Mouse (Mus musculus) heart, embryonic 10.5 days (tissue): ENCODE measurements at regions not wholly inside any gene's neighbourhood (a gene's known extent, or its start where the extent isn't known, plus 50 kb on each side); places are given as distances from the start of the nearest gene placed in this dataset. TPM values are rescaled to one million over a fixed set of nuclear protein-coding genes. Genes with fewer than 3 reads are reported as not detected.
A peak's percentile ranks its signal among the peaks of the same experiment; 100 is the strongest.

Source experiments
- DNase-seq: peaks from one replicate; pipeline ENCODE4 v3.0.0-alpha.2; 2017; ENCODE audit warnings: low spot score
- H3K27ac ChIP-seq: fragments of 300-500 bp; sonication (generic); 2 replicates; pipeline ENCODE4 v1.5.1; 2016; ENCODE audit warnings: mild to moderate bottlenecking
- H3K27me3 ChIP-seq: fragments of 300-500 bp; sonication (generic); 2 replicates; pipeline ENCODE4 v1.6.1; 2016; ENCODE audit warnings: mild to moderate bottlenecking; ENCODE audit not compliant: poor library complexity, insufficient read depth, severe bottlenecking
- H3K36me3 ChIP-seq: fragments of 300-500 bp; sonication (generic); 2 replicates; pipeline ENCODE4 v1.6.1; 2016; ENCODE audit warnings: mild to moderate bottlenecking, moderate library complexity
- H3K4me1 ChIP-seq: fragments of 300-500 bp; sonication (generic); 2 replicates; pipeline ENCODE4 v1.6.1; 2016; ENCODE audit warnings: mild to moderate bottlenecking
- H3K4me3 ChIP-seq: fragments of 300-500 bp; sonication (generic); 2 replicates; pipeline ENCODE4 v1.5.1; 2016; ENCODE audit warnings: mild to moderate bottlenecking, moderate library complexity
- H3K9me3 ChIP-seq: fragments of 300-500 bp; sonication (generic); 2 replicates; pipeline ENCODE4 v1.6.1; 2016; ENCODE audit warnings: mild to moderate bottlenecking, moderate library complexity
- WGBS: fragments of 180-500 bp; shearing (Covaris S2); methylation state at CpG from one replicate; pipeline ENCODE4 v1.1.7; 2016; 5-methylcytosine and 5-hydroxymethylcytosine counted together
- microRNA-seq: library from miRNA; unstranded; fragments of <30 nt; microRNA quantifications from one replicate; pipeline ENCODE4, GENCODE M21; 2017

- no peak overlapping the region for H3K27ac ChIP-seq
- H3K9me3 ChIP-seq, result no peaks in the 10 kb centered on the region
- no peaks in the 10 kb centered on the region for H3K36me3 ChIP-seq
- no peaks in the 10 kb centered on the region for H3K4me1 ChIP-seq
- H3K4me3 ChIP-seq, result no peak overlapping the region
- no peak for DNase-seq
- WGBS, result 64% methylated on average over 1 of the region's 1 CpGs
- H3K27me3 ChIP-seq, result no peaks in the 10 kb centered on the region
Measured at GRCm38 (mm10) chr2:172150898-172151297, 97.4 kb upstream of the Mc3r start.

GRCm38 (mm10) chr2:172159909-172160308, 88.4 kb upstream of the Mc3r start:
- 84% methylated on average over 16 of the region's 16 CpGs for WGBS

GRCm38 (mm10) chr2:172177371-172177770, 70.9 kb upstream of the Mc3r start:
- no peak overlapping the region for H3K4me3 ChIP-seq
- WGBS, result 87% methylated on average over 10 of the region's 10 CpGs

More at GRCm38 (mm10) chr2:172159909-172160308, 88.4 kb upstream of the Mc3r start:
- H3K4me3 ChIP-seq, result no peak overlapping the region
- H3K4me1 ChIP-seq, result no peaks in the 10 kb centered on the region
- no peaks in the 10 kb centered on the region for H3K36me3 ChIP-seq
- H3K9me3 ChIP-seq, result no peaks in the 10 kb centered on the region
- H3K27ac ChIP-seq, result no peak overlapping the region
- no peak for DNase-seq
- H3K27me3 ChIP-seq, result no peaks in the 10 kb centered on the region

GRCm38 (mm10) chr2:172179301-172179700, 69.0 kb upstream of the Mc3r start:
- H3K36me3 ChIP-seq, result no peaks in the 10 kb centered on the region
- no peaks in the 10 kb centered on the region for H3K9me3 ChIP-seq
- H3K27me3 ChIP-seq, result no peaks in the 10 kb centered on the region
- no peaks in the 10 kb centered on the region for H3K4me1 ChIP-seq
- 63% methylated on average over 4 of the region's 4 CpGs for WGBS
- H3K4me3 ChIP-seq, result no peak overlapping the region
- no peak overlapping the region for H3K27ac ChIP-seq
- no peak for DNase-seq

More at GRCm38 (mm10) chr2:172177371-172177770, 70.9 kb upstream of the Mc3r start:
- no peaks in the 10 kb centered on the region for H3K36me3 ChIP-seq
- no peaks in the 10 kb centered on the region for H3K4me1 ChIP-seq
- no peaks in the 10 kb centered on the region for H3K9me3 ChIP-seq
- H3K27me3 ChIP-seq, result no peaks in the 10 kb centered on the region
- H3K27ac ChIP-seq, result no peak overlapping the region
- DNase-seq, result no peak

GRCm38 (mm10) chr2:172197746-172198145, 50.5 kb upstream of the Mc3r start:
- WGBS, result 77% methylated on average over 11 of the region's 11 CpGs
- H3K4me3 ChIP-seq, result no peak overlapping the region
- no peaks in the 10 kb centered on the region for H3K36me3 ChIP-seq
- peak; percentile 43 for DNase-seq
- H3K4me1 ChIP-seq, result no peaks in the 10 kb centered on the region
- H3K27ac ChIP-seq, result no peak overlapping the region
- no peaks in the 10 kb centered on the region for H3K9me3 ChIP-seq
- H3K27me3 ChIP-seq, result no peaks in the 10 kb centered on the region

Small RNAs in the stretch of these regions (microRNA-seq; reads per million reads assigned to microRNA genes)
- not detected for gene Gm44301
